Mouse (Mus musculus) thymus, adult 2 months (tissue): Measurements from ENCODE around the gene Adck2.

Experiments used
- CTCF ChIP-seq: fragments of 200-500 bp; IDR thresholded peaks from 2 replicates; pipeline ENCODE4 v1.5.1; 2012; ENCODE audit warnings: mild to moderate bottlenecking, control low read depth, low read length, moderate library complexity, borderline replicate concordance; ENCODE audit not compliant: control insufficient read depth, poor library complexity, insufficient read depth; ENCODE audit errors: extremely low read depth
- POLR2A ChIP-seq: fragments of 200-500 bp; IDR thresholded peaks from 2 replicates; pipeline ENCODE4 v1.6.1; 2012; ENCODE audit warnings: mild to moderate bottlenecking, low read length, control low read depth, moderate library complexity; ENCODE audit not compliant: control insufficient read depth, poor library complexity, insufficient read depth; ENCODE audit errors: extremely low read depth

DNA sequence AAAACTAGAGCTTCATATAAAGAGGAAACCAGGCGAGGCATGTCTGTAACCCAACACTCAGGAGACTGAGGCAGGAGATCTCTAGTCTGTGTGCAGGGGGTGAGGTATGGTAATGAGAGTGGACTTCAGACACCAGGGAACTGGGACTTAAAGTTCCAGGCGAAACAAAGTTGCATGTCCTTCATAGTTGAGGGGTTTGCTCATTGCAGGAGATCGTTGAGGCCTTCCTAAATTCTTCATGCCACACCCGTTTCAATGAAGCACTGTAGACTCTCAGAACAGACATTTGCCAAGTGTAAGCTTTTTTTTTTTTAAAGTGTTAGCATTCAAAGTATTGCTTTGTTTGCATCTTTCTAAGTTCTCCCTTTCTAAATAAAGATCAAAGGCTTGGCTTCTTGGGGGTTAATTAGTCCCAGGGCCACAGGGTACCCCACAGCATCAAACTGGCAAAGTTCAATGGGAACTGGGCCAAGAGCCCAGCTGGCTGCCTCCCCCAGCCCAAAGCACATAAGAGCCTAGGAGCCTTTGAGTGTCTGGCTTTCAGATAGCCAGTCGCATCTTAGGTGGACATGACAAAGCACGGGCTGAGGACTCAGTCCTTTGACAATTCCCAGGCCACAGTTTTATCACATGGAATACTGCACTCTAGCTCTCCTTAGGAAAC is 14.3 kb upstream of the Adck2 start:
- no peak for TF ChIP-seq CTCF
- TF ChIP-seq POLR2A = no peak
